Mouse (Mus musculus) cortical plate, adult 2 months (tissue): ENCODE measurements around the gene Tmem120b.

Experiments used
- CTCF ChIP-seq: fragments of 200-500 bp; IDR thresholded peaks from 2 replicates; pipeline ENCODE4 v1.5.1; 2011; ENCODE audit warnings: mild to moderate bottlenecking, control low read depth, low read length; ENCODE audit not compliant: insufficient read depth; ENCODE audit errors: extremely low read depth
- POLR2A ChIP-seq: fragments of 200-500 bp; IDR thresholded peaks from 2 replicates; pipeline ENCODE4 v1.6.1; 2011; ENCODE audit warnings: mild to moderate bottlenecking, low read length, control low read depth; ENCODE audit not compliant: insufficient read depth; ENCODE audit errors: extremely low read depth

GRCm38 (mm10) chr5:123063141-123063540 lies 5.1 kb upstream of the Tmem120b start:
- TF ChIP-seq CTCF (no peak), POLR2A (no peak)
